Mouse (Mus musculus) CH12.LX (cell line): ENCODE data around the gene Cux1. TPM values are rescaled to one million over a fixed set of nuclear protein-coding genes. Genes with fewer than 3 reads are reported as not detected.

Experiments
- DNase-seq: peaks from one replicate; pipeline ENCODE4 v3.0.0-alpha.2; 2013; ENCODE audit errors: extremely low read depth
- H3K27ac ChIP-seq: 2 replicates; pipeline ENCODE4 v1.5.1; 2012; ENCODE audit warnings: low read depth, mild to moderate bottlenecking, control low read depth, moderate library complexity; ENCODE audit not compliant: insufficient read depth
- H3K27me3 ChIP-seq: replicated peaks from 2 replicates; pipeline ENCODE3; 2012; ENCODE audit warnings: inconsistent platforms
- H3K36me3 ChIP-seq, 2 experiments: replicated peaks in 1 of 2; 2 replicates each; pipeline versions ENCODE3 to v1.6.1; 2012; ENCODE audit warnings: inconsistent platforms in 1 of 2, low read length in 1 of 2, mild to moderate bottlenecking in 1 of 2, mixed read lengths in 1 of 2, moderate library complexity in 1 of 2; ENCODE audit not compliant: control insufficient read depth in 1 of 2, insufficient read depth in 1 of 2
- H3K4me1 ChIP-seq, 2 experiments: 2 replicates each; pipeline ENCODE4 v1.6.1; 2012; ENCODE audit warnings: inconsistent platforms in 1 of 2, moderate library complexity in 1 of 2; ENCODE audit not compliant: insufficient read depth in 2 of 2, control insufficient read depth in 1 of 2
- H3K4me2 ChIP-seq: 2 replicates; pipeline ENCODE4 v1.6.1; 2012; ENCODE audit warnings: low read depth, mild to moderate bottlenecking, control low read depth; ENCODE audit not compliant: poor library complexity, insufficient read depth, severe bottlenecking
- H3K4me3 ChIP-seq, 3 experiments: fragments of 150-350 bp in 1 of 3; sonication (generic) in 1 of 3; replicated peaks in 1 of 3; 2 replicates each; pipeline versions ENCODE3 to v1.5.1; 2011 to 2012; ENCODE audit warnings: low read depth in 2 of 3, low read length in 2 of 3, mild to moderate bottlenecking in 2 of 3, moderate library complexity in 2 of 3, control low read depth in 1 of 3, improper control_type of control experiment in 1 of 3, inconsistent platforms in 1 of 3, mixed read lengths in 1 of 3; ENCODE audit not compliant: poor library complexity in 1 of 3
- H3K79me2 ChIP-seq: replicated peaks from 2 replicates; pipeline ENCODE4 v1.6.1; 2012; ENCODE audit warnings: mild to moderate bottlenecking, moderate library complexity; ENCODE audit not compliant: control insufficient read depth, poor library complexity, insufficient read depth, severe bottlenecking; ENCODE audit errors: extremely low read depth
- H3K9ac ChIP-seq: 2 replicates; pipeline ENCODE4 v1.6.1; 2012; ENCODE audit warnings: low read depth, mild to moderate bottlenecking, control low read depth, moderate library complexity; ENCODE audit not compliant: insufficient read depth
- H3K9me3 ChIP-seq: replicated peaks from 2 replicates; pipeline ENCODE3; 2012; ENCODE audit warnings: low read length, inconsistent platforms, mixed read lengths
- CHD1 ChIP-seq: IDR thresholded peaks from 2 replicates; pipeline ENCODE4 v1.6.1; 2012; ENCODE audit warnings: low read depth, low read length, improper control_type of control experiment, inconsistent platforms
- CHD2 ChIP-seq: IDR thresholded peaks from 2 replicates; pipeline ENCODE4 v1.6.1; 2011; ENCODE audit warnings: low read length, improper control_type of control experiment
- CTCF ChIP-seq, 2 experiments: IDR thresholded peaks in 1 of 2; conservative IDR thresholded peaks in 1 of 2; 2 replicates each; pipeline ENCODE4 v1.5.1; 2011 to 2012; ENCODE audit warnings: low read depth in 2 of 2, low read length in 2 of 2, improper control_type of control experiment in 1 of 2, inconsistent platforms in 1 of 2, mild to moderate bottlenecking in 1 of 2, moderate library complexity in 1 of 2
- ELF1 ChIP-seq: IDR thresholded peaks from 2 replicates; pipeline ENCODE4 v1.6.1; 2014; ENCODE audit warnings: low read depth, mild to moderate bottlenecking, inconsistent platforms, low read length, improper control_type of control experiment
- ETS1 ChIP-seq: conservative IDR thresholded peaks from 2 replicates; pipeline ENCODE4 v1.6.1; 2012; ENCODE audit warnings: low read depth, mild to moderate bottlenecking, inconsistent platforms, low read length, improper control_type of control experiment, moderate library complexity
- GABPA ChIP-seq: IDR thresholded peaks from 2 replicates; pipeline ENCODE4 v1.6.1; 2012; ENCODE audit warnings: low read depth, low read length, improper control_type of control experiment, inconsistent platforms; ENCODE audit not compliant: insufficient replicate concordance
- HCFC1 ChIP-seq: IDR thresholded peaks from 2 replicates; pipeline ENCODE4 v1.6.1; 2012; ENCODE audit warnings: low read depth, mild to moderate bottlenecking, inconsistent platforms, low read length, improper control_type of control experiment
- IRF4 ChIP-seq: IDR thresholded peaks from 2 replicates; pipeline ENCODE4 v1.6.1; 2014; ENCODE audit warnings: low read depth, mild to moderate bottlenecking, inconsistent platforms, low read length, improper control_type of control experiment
- JUND ChIP-seq: conservative IDR thresholded peaks from 2 replicates; pipeline ENCODE4 v1.6.1; 2011; ENCODE audit warnings: low read depth, low read length, improper control_type of control experiment
- KAT2A ChIP-seq: IDR thresholded peaks from 2 replicates; pipeline ENCODE4 v1.6.1; 2012; ENCODE audit warnings: low read length, improper control_type of control experiment, inconsistent platforms; ENCODE audit not compliant: insufficient replicate concordance
- MAFK ChIP-seq: IDR thresholded peaks from 2 replicates; pipeline ENCODE4 v1.6.1; 2011; ENCODE audit warnings: low read length, improper control_type of control experiment; ENCODE audit not compliant: insufficient replicate concordance
- MAX ChIP-seq: IDR thresholded peaks from 2 replicates; pipeline ENCODE4 v1.6.1; 2011; ENCODE audit warnings: low read length, improper control_type of control experiment
- MEF2A ChIP-seq: IDR thresholded peaks from 2 replicates; pipeline ENCODE4 v1.6.1; 2014; ENCODE audit warnings: low read depth, mild to moderate bottlenecking, inconsistent platforms, low read length, improper control_type of control experiment, borderline replicate concordance
- MXI1 ChIP-seq: IDR thresholded peaks from 2 replicates; pipeline ENCODE4 v1.6.1; 2011; ENCODE audit warnings: mild to moderate bottlenecking, low read depth, low read length, improper control_type of control experiment
- MYC ChIP-seq: IDR thresholded peaks from 2 replicates; pipeline ENCODE4 v1.6.1; 2011; ENCODE audit warnings: low read depth, mild to moderate bottlenecking, improper control_type of control experiment, low read length
- NRF1 ChIP-seq: IDR thresholded peaks from 2 replicates; pipeline ENCODE4 v1.6.1; 2014; ENCODE audit warnings: low read depth, mild to moderate bottlenecking, inconsistent platforms, low read length, improper control_type of control experiment, moderate library complexity
- POLR2AphosphoS2 ChIP-seq: IDR thresholded peaks from 2 replicates; pipeline ENCODE4 v1.6.1; 2011; ENCODE audit warnings: low read depth, low read length, improper control_type of control experiment
- RAD21 ChIP-seq: IDR thresholded peaks from 2 replicates; pipeline ENCODE4 v1.6.1; 2011; ENCODE audit warnings: low read depth, mild to moderate bottlenecking, low read length, improper control_type of control experiment, moderate library complexity
- SIN3A ChIP-seq: IDR thresholded peaks from 2 replicates; pipeline ENCODE4 v1.6.1; 2012; ENCODE audit warnings: low read length, improper control_type of control experiment, inconsistent platforms
- USF1 ChIP-seq: IDR thresholded peaks from 2 replicates; pipeline ENCODE4 v1.6.1; 2014; ENCODE audit warnings: low read depth, mild to moderate bottlenecking, inconsistent platforms, low read length, improper control_type of control experiment
- ZKSCAN1 ChIP-seq: IDR thresholded peaks from 2 replicates; pipeline ENCODE4 v1.6.1; 2012; ENCODE audit warnings: low read depth, inconsistent platforms, low read length, improper control_type of control experiment, borderline replicate concordance
- dilution Hi-C: fragments of 300-500 bp; cut with MboI; formaldehyde crosslinking; loops from 2 replicates; pipeline ENCODE4 v1.14.3; 2020; ENCODE audit warnings: low sequenced_read_pairs; ENCODE audit not compliant: extremely low pct_unique_long_range_greater_than_20kb, extremely low pct_ligation_motif_present
- in situ Hi-C: fragments of 300-500 bp; cut with MboI; formaldehyde crosslinking; loops from 3 replicates; pipeline ENCODE4 v1.14.3; 2019; ENCODE audit warnings: low sequenced_read_pairs, low pct_ligation_motif_present, low pct_unique_long_range_greater_than_20kb, mixed read lengths
- polyA plus RNA-seq: library from polyadenylated mRNA; unstranded; fragments of >175 nt; gene quantifications from 2 replicates; pipeline ENCODE4 v1.2.1, GENCODE M21; 2012; ENCODE audit warnings: low read depth; ENCODE audit not compliant: insufficient read length
- total RNA-seq, 2 experiments: library from RNA; depleted of rRNA; stranded (reverse); fragments of 300-350 nt in 1 of 2; fragments of >200 nt in 1 of 2; gene quantifications; 2 replicates each; pipeline ENCODE4 v1.2.3; 2012 to 2014

The Cux1 gene
- total and polyA plus RNA-seq, 3 experiments: 12.4 to 21.9 (median 19.6) TPM

- TF ChIP-seq CHD1: no peak
- TF ChIP-seq NRF1: no peak
- no peak for TF ChIP-seq KAT2A
- no peak for TF ChIP-seq JUND
- no peak for TF ChIP-seq HCFC1
- no peak for TF ChIP-seq MXI1
- no peak for TF ChIP-seq MAFK
- TF ChIP-seq ETS1: no peak
- no peak for TF ChIP-seq IRF4
- no peak for TF ChIP-seq SIN3A
- no peak for TF ChIP-seq CHD2
- no peak for TF ChIP-seq USF1
- TF ChIP-seq ELF1: no peak
- no peak for TF ChIP-seq MYC
- no peak for TF ChIP-seq GABPA
- no peak for TF ChIP-seq POLR2AphosphoS2
- TF ChIP-seq ZKSCAN1: no peak
- no peak for TF ChIP-seq MAX
- TF ChIP-seq, all 38 proteins: peak for 0
- in situ Hi-C loops: no loop called here
- H3K4me1 ChIP-seq: peaks cover 27 to 71% of the 10 kb centered on the region in 2 experiments
Observed at GRCm38 (mm10) chr5:136469301-136469700, 98.0 kb downstream of the Cux1 start.

GRCm38 (mm10) chr5:136467360-136467999, 99.8 kb downstream of the Cux1 start:
- in situ Hi-C loops: no loop called here
- Histone ChIP-seq H3K4me3 (no peak overlapping the region), H3K4me2 (no peak overlapping the region), H3K27ac (no peak overlapping the region), H3K9ac (no peak overlapping the region), H3K4me1 (peaks cover 31 to 89% of the 10 kb centered on the region in 2 experiments), H3K36me3 (peaks cover 0 to 7% of the 10 kb centered on the region in 2 experiments), H3K27me3 (no peaks in the 10 kb centered on the region), H3K9me3 (no peaks in the 10 kb centered on the region), H3K79me2 (no peaks in the 10 kb centered on the region; the same call in 1 of the 2 replicates)
- dilution Hi-C loops: no loop called here
- DNase-seq: peak; percentile 55
- TF ChIP-seq RAD21 (peak; percentile 6), CTCF (conservative IDR thresholded peaks at IDR 0.05 in 1 of 2, IDR thresholded peaks at IDR 0.05 in 1 of 2; ENCODE audit: low read depth in 2 of 2, low read length in 2 of 2) (peak in 1 of 2 experiments; percentile 15; a peak in 1 of 4 replicates), MEF2A (no peak), MAX (no peak), MXI1 (peak; percentile 34; the same call in 1 of the 2 replicates)

More at GRCm38 (mm10) chr5:136469301-136469700, 98.0 kb downstream of the Cux1 start:
- Histone ChIP-seq H3K79me2 (no peaks in the 10 kb centered on the region; the same call in 1 of the 2 replicates), H3K4me2 (no peak overlapping the region), H3K36me3 (peaks cover 0 to 8% of the 10 kb centered on the region in 2 experiments), H3K27ac (no peak overlapping the region), H3K9ac (no peak overlapping the region), H3K4me3 (no peak overlapping the region), H3K9me3 (no peaks in the 10 kb centered on the region), H3K27me3 (no peaks in the 10 kb centered on the region)
- dilution Hi-C loops: no loop called here
- no peak for DNase-seq
